Mouse (Mus musculus) bone marrow, adult 2 months (tissue): ENCODE measurements around the gene Rhob.

Experiments used
- CTCF ChIP-seq: fragments of 200-500 bp; IDR thresholded peaks from 2 replicates; pipeline ENCODE4 v1.5.1; 2011; ENCODE audit warnings: low read length, control low read depth; ENCODE audit not compliant: control insufficient read depth, insufficient read depth
- POLR2A ChIP-seq: fragments of 200-500 bp; IDR thresholded peaks from 2 replicates; pipeline ENCODE4 v1.6.1; 2011; ENCODE audit warnings: low read depth, mild to moderate bottlenecking, control low read depth, low read length, borderline replicate concordance; ENCODE audit not compliant: control insufficient read depth

DNA sequence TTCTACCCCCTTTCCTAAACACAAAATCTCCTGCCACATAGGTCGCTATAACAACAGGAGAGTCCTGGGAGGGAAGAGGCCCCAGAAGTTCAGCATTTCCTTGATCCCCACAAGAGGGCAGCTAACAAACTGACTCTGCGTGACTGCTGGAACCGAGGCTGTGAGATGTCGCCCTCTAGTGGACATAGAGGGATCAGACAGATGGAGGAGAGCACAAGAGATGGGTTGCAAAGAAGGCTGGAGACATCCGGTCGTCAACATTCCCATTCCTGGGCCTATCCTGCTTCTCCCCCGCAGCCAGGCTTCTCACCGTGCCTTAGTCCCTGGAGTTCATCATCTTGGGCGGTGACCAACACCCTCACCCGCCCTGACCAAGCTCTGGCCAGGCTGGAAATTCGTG is 47.5 kb upstream of the Rhob start:
- TF ChIP-seq POLR2A = no peak
- TF ChIP-seq CTCF = peak; percentile 100
